Mouse (Mus musculus) erythroid progenitor cell, adult 5-6 weeks (primary cell): ENCODE measurements around the gene Plekhg1. TPM values are rescaled to one million over a fixed set of nuclear protein-coding genes. Genes with fewer than 3 reads are reported as not detected.

Experiments
- ATAC-seq: replicated peaks from 2 replicates; pipeline ENCODE4 v1.8.0; 2016; ENCODE audit warnings: moderate number of reproducible peaks, mild to moderate bottlenecking, moderate TSS enrichment, inconsistent platforms; ENCODE audit not compliant: poor library complexity, low FRiP score, severe bottlenecking
- total RNA-seq, 2 experiments: library from RNA; stranded (forward) in 1 of 2; stranded (reverse) in 1 of 2; fragments of 150-400 nt in 1 of 2; fragments of 186-747, 209-891 nt in 1 of 2; gene quantifications; 2 replicates each; pipeline versions ENCODE4 v1.2.3 to v1.2.4; 2015 to 2017; ENCODE audit warnings: low replicate concordance in 2 of 2

Plekhg1 gene
- 0.72 and 2.5 TPM in 2 replicates for total RNA-seq (2015; ENCODE audit: low replicate concordance)
- total RNA-seq (2017; ENCODE audit: low replicate concordance), result 0.51 TPM in 1 of 2 replicates, not detected in the other

GRCm38 (mm10) chr10:3740148-3740503 lies at the start of gene Plekhg1:
TSS of gene Plekhg1 (plus strand) at chr10:3740364.
- ATAC-seq, result no peak

GRCm38 (mm10) chr10:3692791-3693190 lies 47.4 kb upstream of the Plekhg1 start:
- no peak for ATAC-seq

GRCm38 (mm10) chr10:3693699-3694280 lies 46.4 kb upstream of the Plekhg1 start:
- no peak for ATAC-seq

GRCm38 (mm10) chr10:3695332-3695905 lies 44.7 kb upstream of the Plekhg1 start:
- no peak for ATAC-seq

- ATAC-seq, result no peak
Observed at GRCm38 (mm10) chr10:3696727-3697348, 43.3 kb upstream of the Plekhg1 start.

GRCm38 (mm10) chr10:3697500-3697899 lies 42.7 kb upstream of the Plekhg1 start:
- ATAC-seq, result no peak

- no peak for ATAC-seq
Observed at GRCm38 (mm10) chr10:3700225-3701073, 39.7 kb upstream of the Plekhg1 start.

GRCm38 (mm10) chr10:3701832-3702231 lies 38.3 kb upstream of the Plekhg1 start:
- no peak for ATAC-seq

GRCm38 (mm10) chr10:3702585-3702984 lies 37.6 kb upstream of the Plekhg1 start:
- no peak for ATAC-seq

GRCm38 (mm10) chr10:3706231-3706630 lies 33.9 kb upstream of the Plekhg1 start:
- no peak for ATAC-seq

- no peak for ATAC-seq
Observed at GRCm38 (mm10) chr10:3710081-3710480, 30.1 kb upstream of the Plekhg1 start.

GRCm38 (mm10) chr10:3715302-3715943 lies 24.7 kb upstream of the Plekhg1 start:
- ATAC-seq, result no peak

GRCm38 (mm10) chr10:3718021-3718865 lies 21.9 kb upstream of the Plekhg1 start:
- ATAC-seq, result no peak

GRCm38 (mm10) chr10:3720296-3720695 lies 19.9 kb upstream of the Plekhg1 start:
- no peak for ATAC-seq

- no peak for ATAC-seq
Observed at GRCm38 (mm10) chr10:3722339-3722738, 17.8 kb upstream of the Plekhg1 start.

- no peak for ATAC-seq
Observed at GRCm38 (mm10) chr10:3724665-3725064, 15.5 kb upstream of the Plekhg1 start.

- no peak for ATAC-seq
Observed at GRCm38 (mm10) chr10:3729666-3730065, 10.5 kb upstream of the Plekhg1 start.

GRCm38 (mm10) chr10:3730314-3730713 lies 9.8 kb upstream of the Plekhg1 start:
- no peak for ATAC-seq

GRCm38 (mm10) chr10:3737034-3737433 lies 3.1 kb upstream of the Plekhg1 start:
- ATAC-seq, result no peak
